Mouse (Mus musculus) right cerebral cortex, adult 18-20 months (tissue): ENCODE results near the gene Robo4.

Experiments
- DNase-seq: peaks from one replicate; pipeline ENCODE4 v3.0.0; 2022; ENCODE audit warnings: mixed read lengths

The Robo4 gene

DNA sequence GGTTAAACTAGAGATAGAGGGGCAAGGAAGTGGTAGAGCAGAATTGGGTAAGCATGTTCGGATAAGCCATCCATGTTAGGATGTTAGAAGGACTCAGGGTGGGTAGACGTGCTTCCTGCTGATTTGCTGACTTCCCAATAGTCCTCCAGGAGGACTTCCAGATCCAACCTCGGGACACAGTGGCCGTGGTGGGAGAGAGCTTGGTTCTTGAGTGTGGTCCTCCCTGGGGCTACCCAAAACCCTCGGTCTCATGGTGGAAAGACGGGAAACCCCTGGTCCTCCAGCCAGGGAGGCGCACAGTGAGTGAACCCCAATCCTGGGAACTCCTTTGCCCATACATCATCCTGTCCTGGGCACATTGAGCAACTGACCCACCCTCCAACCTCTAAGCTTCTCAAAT lies 1.3 kb downstream of the Robo4 start:
- DNase-seq, result no peak

- DNase-seq, result no peak
These were observed 4.7 kb downstream of the Robo4 start for GRCm38 (mm10) chr9:37406372-37406771.

- no peak for DNase-seq
These were observed 6.3 kb downstream of the Robo4 start for GRCm38 (mm10) chr9:37407850-37408502.

- no peak for DNase-seq
These were observed 8.2 kb downstream of the Robo4 start for GRCm38 (mm10) chr9:37409698-37410445.

GRCm38 (mm10) chr9:37412989-37413388 lies 11.3 kb downstream of the Robo4 start:
- no peak for DNase-seq

DNA sequence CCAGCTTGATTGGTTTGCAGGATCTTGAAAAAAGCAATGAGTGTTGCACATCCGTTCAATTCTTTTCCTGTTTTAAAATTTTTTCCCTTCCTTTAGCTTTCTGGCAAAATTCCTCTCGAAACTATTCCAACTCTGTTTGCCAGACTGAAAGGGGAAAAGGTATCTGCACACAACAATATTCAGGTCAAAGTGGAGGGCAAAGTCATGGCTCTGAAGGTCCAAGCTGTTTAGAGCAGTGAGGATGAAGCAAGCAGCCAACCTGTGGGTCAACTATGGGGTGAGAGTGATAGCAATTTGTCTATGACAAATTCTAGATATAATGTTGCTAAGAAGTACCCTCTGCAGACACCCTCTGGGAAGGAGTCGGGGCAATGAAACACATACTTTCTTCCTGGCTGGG lies 13.0 kb downstream of the Robo4 start:
- DNase-seq, result no peak

DNA sequence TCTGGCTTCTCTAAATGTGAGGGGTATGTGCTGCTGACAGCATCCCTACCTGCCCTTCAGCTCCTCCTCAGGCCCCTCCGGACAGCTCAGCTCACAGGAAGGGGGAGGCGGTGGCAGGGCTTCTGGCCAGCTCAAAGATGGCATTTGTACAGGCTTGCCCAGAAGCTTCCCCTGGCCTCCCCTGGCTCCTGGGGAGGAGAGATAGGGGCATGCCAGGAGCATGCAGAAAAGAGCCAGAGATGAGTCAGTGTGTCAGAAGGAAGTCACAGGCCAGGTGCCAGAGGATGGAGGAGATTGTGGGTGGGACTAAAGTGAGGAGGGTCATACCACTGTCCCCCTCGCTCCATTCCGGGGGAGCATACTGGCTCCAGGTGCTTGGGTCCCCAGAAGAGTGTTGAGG lies 17.1 kb downstream of the Robo4 start:
- DNase-seq, result no peak

DNA sequence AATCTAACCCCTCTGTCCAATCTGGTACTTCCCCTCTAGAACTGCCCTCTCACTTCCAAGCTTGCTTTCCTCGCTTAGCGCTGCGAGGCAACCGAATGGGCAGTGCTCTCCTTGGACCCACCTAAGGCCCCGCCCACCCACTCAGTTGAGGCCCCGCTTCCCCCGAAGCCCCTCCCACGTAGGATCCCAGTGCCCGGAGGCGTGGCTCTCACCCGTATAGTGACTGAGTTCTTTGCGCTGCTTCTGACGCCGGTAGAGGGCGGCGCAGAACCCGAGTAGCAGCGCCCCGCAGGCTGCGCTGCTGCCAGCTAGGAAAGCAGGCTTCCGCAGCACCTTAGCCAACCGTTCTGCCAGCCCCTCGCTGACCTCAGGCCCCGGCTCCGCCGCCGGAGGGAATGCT lies 19.0 kb downstream of the Robo4 start:
- DNase-seq, result peak; percentile 72

GRCm38 (mm10) chr9:37421239-37421638 lies 19.5 kb downstream of the Robo4 start:
- DNase-seq, result no peak

DNA sequence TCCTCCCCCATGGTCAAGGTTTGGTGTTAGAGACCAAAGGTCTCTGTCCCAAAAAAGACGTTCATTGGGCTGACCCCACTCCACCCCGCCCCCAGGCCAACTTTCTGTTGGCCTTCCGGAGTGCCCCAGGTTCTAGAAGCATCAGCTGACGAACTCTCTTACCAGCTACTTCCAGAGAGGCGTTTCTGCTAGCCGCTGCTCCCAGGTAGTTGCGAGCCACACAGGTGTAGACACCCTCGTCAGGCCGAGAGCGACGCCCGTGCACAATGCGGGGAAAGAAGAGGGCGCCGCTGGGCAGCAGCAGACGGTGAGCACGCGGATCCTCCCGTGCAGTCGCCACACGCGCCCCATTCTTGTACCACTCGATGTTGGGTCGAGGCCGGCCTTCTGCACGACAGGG lies 27.6 kb downstream of the Robo4 start:
- DNase-seq, result no peak

DNA sequence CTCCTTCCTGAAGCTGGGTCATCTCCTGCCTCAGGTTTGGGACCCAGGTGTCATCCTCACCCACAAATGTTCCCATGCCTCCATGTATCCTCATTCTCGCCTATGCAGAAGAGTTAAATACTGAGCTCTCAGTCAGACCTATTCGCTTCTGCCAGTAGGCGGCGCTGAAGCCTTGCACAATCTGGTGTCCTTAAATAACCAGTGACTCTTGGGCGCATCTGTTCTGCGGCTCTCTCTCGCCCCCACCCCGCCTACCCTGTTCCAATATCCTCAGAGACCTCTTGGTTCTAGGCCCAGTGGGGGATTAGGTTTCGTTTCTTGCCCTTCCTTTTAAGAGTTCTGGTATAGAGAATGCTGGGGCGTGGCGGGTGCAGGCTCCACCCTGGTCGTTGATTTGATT lies 28.9 kb downstream of the Robo4 start:
- DNase-seq, result peak; percentile 93

- DNase-seq, result peak; percentile 66
These were observed 30.4 kb downstream of the Robo4 start for GRCm38 (mm10) chr9:37432026-37432666.

GRCm38 (mm10) chr9:37432720-37433421 lies 31.2 kb downstream of the Robo4 start, which contains the start of gene Robo3:
Gene Robo3, minus strand, starts transcription at chr9:37433246.
- no peak for DNase-seq

- no peak for DNase-seq
These were observed 32.3 kb downstream of the Robo4 start for GRCm38 (mm10) chr9:37433823-37434560.

GRCm38 (mm10) chr9:37434932-37435331 lies 33.2 kb downstream of the Robo4 start:
- DNase-seq, result no peak

- DNase-seq, result no peak
These were observed 33.9 kb downstream of the Robo4 start for GRCm38 (mm10) chr9:37435616-37436015.

GRCm38 (mm10) chr9:37437772-37438735 lies 36.4 kb downstream of the Robo4 start:
- no peak for DNase-seq

- no peak for DNase-seq
These were observed 50.7 kb downstream of the Robo4 start for GRCm38 (mm10) chr9:37452401-37452800.

GRCm38 (mm10) chr9:37453328-37453727 lies 51.6 kb downstream of the Robo4 start:
- DNase-seq, result no peak

GRCm38 (mm10) chr9:37454011-37454492 lies 52.4 kb downstream of the Robo4 start:
- no peak for DNase-seq

DNA sequence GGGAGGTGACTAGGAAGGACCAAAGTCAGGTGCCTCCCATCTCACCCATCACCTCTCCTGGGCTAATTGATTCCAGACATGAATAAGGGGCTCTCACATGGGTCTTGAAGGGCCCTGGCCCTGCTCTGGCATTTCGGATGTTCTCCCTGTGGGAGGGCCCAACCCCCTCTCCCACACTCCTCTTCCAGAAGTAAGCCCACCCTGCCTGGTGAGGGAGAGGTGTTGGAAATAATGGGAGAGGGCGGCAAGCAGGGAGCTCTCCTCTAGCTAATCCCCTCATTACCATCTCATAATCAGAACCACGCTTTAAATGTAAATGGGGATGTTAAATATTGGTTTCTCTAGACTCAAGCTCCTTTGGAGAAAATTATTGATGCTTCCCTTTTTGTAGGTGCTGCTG lies 53.3 kb downstream of the Robo4 start:
- no peak for DNase-seq
